Mouse (Mus musculus): Measurements from ENCODE around the gene Pigq.

DNA sequence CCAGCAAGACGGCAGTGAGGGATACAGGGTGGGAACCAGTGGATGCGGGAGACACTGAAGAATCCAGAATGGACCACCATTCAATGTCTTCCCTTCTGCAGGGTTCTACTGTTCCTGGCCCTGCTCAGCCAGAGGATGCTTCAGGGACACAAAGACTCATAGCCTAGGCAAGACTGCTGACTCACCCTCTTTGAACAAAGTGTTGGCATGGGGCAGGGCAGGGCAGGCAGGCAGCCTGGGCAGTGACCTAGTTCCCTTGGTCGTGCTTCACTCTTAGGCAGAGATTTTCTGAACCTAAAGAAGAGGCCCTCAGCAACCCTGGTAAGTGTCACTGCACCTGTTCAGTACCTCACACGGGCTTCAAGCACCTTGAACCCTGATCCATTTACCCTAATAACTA lies 32.9 kb downstream of the Pigq start:
- TF ChIP-seq CTCF (IDR thresholded peaks at IDR 0.05; ENCODE audit: low read depth) (no peak), EP300 (IDR thresholded peaks at IDR 0.05; ENCODE audit: low read depth) (no peak)
